Mouse (Mus musculus): ENCODE results near the gene Olfr615. TPM values are rescaled to one million over a fixed set of nuclear protein-coding genes. Genes with fewer than 3 reads are reported as not detected.
"Not testable (repeated sequence)": the region's sequence is repeated elsewhere in the genome, so short reads cannot be mapped to it uniquely, and the experiment has no call there.

Gene Olfr615
- total RNA-seq (2021): not detected

GRCm38 (mm10) chr7:103555779-103556178, at the start of gene Olfr615:
Gene Olfr615 (plus strand): TSS chr7:103556079.
- DNase-seq (ENCODE audit: extremely low spot score in 1 of 2, low spot score in 1 of 2): no peak

GRCm38 (mm10) chr7:103512022-103512421, 43.9 kb upstream of the Olfr615 start, which contains the start of gene Olfr610:
Gene Olfr610 (minus strand): TSS chr7:103512122.
- DNase-seq (ENCODE audit: extremely low spot score in 1 of 2, low spot score in 1 of 2): no peak

GRCm38 (mm10) chr7:103520746-103521145, 35.1 kb upstream of the Olfr615 start, which contains the start of gene Olfr611:
Gene Olfr611 (minus strand): TSS chr7:103520846.
- DNase-seq (ENCODE audit: extremely low spot score in 1 of 2, low spot score in 1 of 2): not testable (repeated sequence)

GRCm38 (mm10) chr7:103542617-103543016, 13.3 kb upstream of the Olfr615 start, which contains the start of gene Olfr612:
Gene Olfr612 (minus strand): TSS chr7:103542717.
- not testable (repeated sequence) for DNase-seq (ENCODE audit: extremely low spot score in 1 of 2, low spot score in 1 of 2)

GRCm38 (mm10) chr7:103547774-103548173, 8.1 kb upstream of the Olfr615 start, which contains the start of gene Olfr613:
Gene Olfr613 (plus strand): TSS chr7:103548074.
- DNase-seq (ENCODE audit: extremely low spot score in 1 of 2, low spot score in 1 of 2): no peak

DNA sequence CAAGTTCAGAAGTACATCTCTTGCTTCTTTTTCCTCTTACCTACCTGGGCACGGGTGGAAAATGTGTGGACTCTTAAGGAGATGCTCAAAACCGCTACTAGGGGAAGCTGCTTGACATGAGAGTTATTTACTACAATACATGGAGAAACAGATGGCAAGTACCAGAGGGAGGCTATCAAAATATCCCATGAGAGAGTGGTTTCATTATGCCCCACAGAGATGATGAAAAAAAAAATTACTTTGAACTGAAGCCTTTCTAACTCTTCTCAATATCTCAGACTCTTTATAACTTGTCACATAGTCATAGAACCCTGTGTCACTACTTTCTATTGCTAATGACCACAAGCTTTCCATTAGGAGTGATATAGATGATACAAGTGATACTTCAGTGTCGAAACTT, 13.2 kb downstream of the Olfr615 start, which contains the start of gene Olfr616:
Gene Olfr616 (minus strand): TSS at position 101 of the 400 bp plus-strand sequence.
- no peak for DNase-seq (ENCODE audit: extremely low spot score in 1 of 2, low spot score in 1 of 2)

DNA sequence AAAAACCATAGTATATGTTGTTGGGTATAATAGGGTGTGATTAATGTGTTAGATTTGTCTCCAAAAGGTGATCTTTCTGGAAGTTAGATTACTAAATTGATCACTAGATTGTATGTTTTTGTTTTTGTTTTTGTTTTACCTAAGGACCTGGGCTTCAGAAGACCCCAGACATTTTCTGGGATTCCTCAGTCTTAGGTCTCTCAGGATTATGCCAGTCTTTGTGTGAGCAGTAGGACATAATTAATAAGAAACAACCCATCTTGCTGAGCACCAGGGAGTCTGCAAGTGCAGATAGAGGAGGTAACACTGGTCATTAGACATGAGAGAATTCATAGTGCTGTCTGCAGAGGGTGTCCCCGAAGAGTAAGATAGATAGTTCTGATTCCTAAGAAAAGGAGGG, 16.9 kb downstream of the Olfr615 start, which contains the start of gene Olfr617:
Gene Olfr617 (plus strand): TSS at position 301 of the 400 bp plus-strand sequence.
- no peak for DNase-seq (ENCODE audit: extremely low spot score in 1 of 2, low spot score in 1 of 2)

- no peak for DNase-seq (ENCODE audit: extremely low spot score in 1 of 2, low spot score in 1 of 2)
These were observed 33.9 kb downstream of the Olfr615 start, which contains the start of gene Olfr618 for GRCm38 (mm10) chr7:103589803-103590202. Gene Olfr618 (plus strand): TSS chr7:103590103.

GRCm38 (mm10) chr7:103600275-103600674, 44.4 kb downstream of the Olfr615 start, which contains the start of gene Olfr619:
Gene Olfr619 (plus strand): TSS chr7:103600575.
- DNase-seq (ENCODE audit: extremely low spot score in 1 of 2, low spot score in 1 of 2): no peak

DNA sequence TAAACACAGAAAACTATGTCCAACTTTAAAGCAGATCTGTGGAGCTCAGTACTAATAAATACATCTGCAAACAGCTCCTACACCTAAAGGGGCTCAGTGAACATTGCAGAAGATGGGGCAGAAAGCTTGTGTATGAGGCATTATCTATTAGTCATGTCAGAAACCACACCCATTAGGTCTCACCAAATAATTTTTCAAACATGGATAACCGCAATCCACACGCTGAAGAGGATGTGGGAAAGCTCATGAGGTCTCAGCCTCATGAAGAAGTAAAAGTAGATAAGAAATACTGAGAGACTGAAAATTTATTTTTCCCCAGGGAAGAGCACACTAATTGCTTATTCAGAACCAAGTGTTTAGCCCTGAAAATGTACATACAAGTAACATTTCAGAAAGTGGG, 51.5 kb downstream of the Olfr615 start:
- no peak for DNase-seq (ENCODE audit: extremely low spot score in 1 of 2, low spot score in 1 of 2)

GRCm38 (mm10) chr7:103612434-103612833, 56.6 kb downstream of the Olfr615 start, which contains the start of gene Olfr620:
Gene Olfr620 (minus strand): TSS chr7:103612534.
- no peak for DNase-seq (ENCODE audit: extremely low spot score in 1 of 2, low spot score in 1 of 2)

Small RNA genes lying within 50 kb of the gene (microRNA-seq; reads per million reads assigned to microRNA genes)
- 0 reads per million in 2 experiments for gene Gm26506

Other genes starting within 250 kb of the Olfr615 start
- gene Olfr597, start 239.8 kb upstream of the Olfr615 start, total RNA-seq (2021): not detected
- not detected for gene Olfr598, start 232.5 kb upstream of the Olfr615 start, total RNA-seq (2021)
- not detected for gene Olfr599, start 220.2 kb upstream of the Olfr615 start, total RNA-seq (2021)
- gene Olfr600, start 206.4 kb upstream of the Olfr615 start, total RNA-seq (2021): not detected
- gene Olfr601, start 193.4 kb upstream of the Olfr615 start, total RNA-seq (2021): not detected
- gene Olfr603, start 169.9 kb upstream of the Olfr615 start, total RNA-seq (2021): not detected
- not detected for gene Usp17lc, start 141.0 kb upstream of the Olfr615 start, total RNA-seq (2021)
- not detected for gene Olfr605, start 110.6 kb upstream of the Olfr615 start, total RNA-seq (2021)
- not detected for gene Olfr606, start 107.0 kb upstream of the Olfr615 start, total RNA-seq (2021)
- gene Olfr607, start 91.9 kb upstream of the Olfr615 start, total RNA-seq (2021): not detected
- gene Olfr608, start 86.2 kb upstream of the Olfr615 start, total RNA-seq (2021): not detected
- not detected for gene Olfr609, start 58.0 kb upstream of the Olfr615 start, total RNA-seq (2021)
- gene Olfr610, start 44.0 kb upstream of the Olfr615 start, total RNA-seq (2021): not detected
- not detected for gene Olfr611, start 35.2 kb upstream of the Olfr615 start, total RNA-seq (2021)
- gene Olfr612, start 13.4 kb upstream of the Olfr615 start, total RNA-seq (2021): not detected
- gene Olfr613, start 8.0 kb upstream of the Olfr615 start, total RNA-seq (2021): not detected
- not detected for gene Olfr616, start 13.1 kb downstream of the Olfr615 start, total RNA-seq (2021)
- not detected for gene Olfr617, start 17.0 kb downstream of the Olfr615 start, total RNA-seq (2021)
- gene Olfr618, start 34.0 kb downstream of the Olfr615 start, total RNA-seq (2021): not detected
- not detected for gene Olfr619, start 44.5 kb downstream of the Olfr615 start, total RNA-seq (2021)
- gene Olfr620, start 56.5 kb downstream of the Olfr615 start, total RNA-seq (2021): not detected
- gene Olfr622, start 86.6 kb downstream of the Olfr615 start, total RNA-seq (2021): not detected
- not detected for gene Olfr623, start 107.6 kb downstream of the Olfr615 start, total RNA-seq (2021)
- under 1 TPM in 1 of 2 experiments, not detected in 1; 0.05 TPM for gene Olfr624, start 115.1 kb downstream of the Olfr615 start, total RNA-seq (2021)
- gene Olfr625-ps1, start 126.6 kb downstream of the Olfr615 start, total RNA-seq (2021): not detected
- not detected for gene Olfr243, start 158.6 kb downstream of the Olfr615 start, total RNA-seq (2021)
- gene Olfr628, start 174.3 kb downstream of the Olfr615 start, total RNA-seq (2021): not detected
- gene Olfr629, start 188.9 kb downstream of the Olfr615 start, total RNA-seq (2021): not detected
- not detected for gene Olfr630, start 201.3 kb downstream of the Olfr615 start, total RNA-seq (2021)
- not detected for gene Olfr69, start 215.5 kb downstream of the Olfr615 start, total RNA-seq (2021)
- not detected for gene Olfr68, start 223.6 kb downstream of the Olfr615 start, total RNA-seq (2021)
- gene Olfr67, start 235.7 kb downstream of the Olfr615 start, total RNA-seq (2021): not detected

Data from layer of hippocampus, postnatal 25 days (tissue).